Mouse (Mus musculus): ENCODE measurements around the gene Elovl4.
A peak's percentile ranks its signal among the peaks of the same experiment; 100 is the strongest.

The Elovl4 gene

DNA sequence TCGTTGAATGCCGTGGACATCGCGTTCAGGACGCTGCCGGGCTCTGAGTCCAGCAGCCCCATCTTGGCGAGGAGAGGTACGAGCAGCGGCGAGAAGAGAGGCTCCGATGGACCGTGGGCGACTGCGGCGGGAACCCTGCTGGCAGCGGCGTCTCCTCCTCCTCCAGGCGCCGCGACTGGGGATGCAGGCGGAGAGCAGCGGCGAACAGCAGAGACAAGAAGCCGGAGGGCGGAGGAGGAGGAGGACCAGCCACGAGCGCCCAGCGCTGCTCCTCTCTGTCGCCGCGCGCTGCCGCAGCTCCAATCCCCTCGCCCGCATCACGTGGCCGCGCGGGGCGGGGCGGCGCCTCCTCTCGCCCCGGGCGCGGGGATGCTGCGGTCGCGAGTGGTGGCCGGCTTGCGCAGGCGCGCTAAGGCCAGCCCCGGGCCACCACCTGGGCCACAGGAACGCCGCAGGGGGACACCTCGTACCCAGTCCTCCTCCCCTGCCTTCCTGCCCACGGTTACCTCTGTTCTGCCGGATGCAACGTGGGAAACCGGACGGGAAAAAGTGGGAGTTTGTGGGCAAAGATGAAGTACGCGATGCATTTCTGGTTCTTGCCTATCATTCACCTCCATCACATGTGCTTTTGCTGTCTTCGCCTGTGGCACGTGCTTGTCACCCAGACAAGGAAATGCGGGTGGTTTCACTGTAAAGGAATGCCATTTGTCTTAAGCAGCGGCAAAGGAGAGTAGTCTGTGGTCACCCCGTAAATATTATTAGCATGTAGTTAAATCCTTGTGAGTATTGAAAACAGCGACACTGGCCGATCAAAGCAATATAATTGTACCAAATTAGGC is at the start of gene Elovl4:
Gene Elovl4, minus strand, starts transcription at position 301 of the 839 bp plus-strand sequence.
- peak; percentile 32 to 39 for DNase-seq (ENCODE audit: low spot score in 2 of 2)

DNA sequence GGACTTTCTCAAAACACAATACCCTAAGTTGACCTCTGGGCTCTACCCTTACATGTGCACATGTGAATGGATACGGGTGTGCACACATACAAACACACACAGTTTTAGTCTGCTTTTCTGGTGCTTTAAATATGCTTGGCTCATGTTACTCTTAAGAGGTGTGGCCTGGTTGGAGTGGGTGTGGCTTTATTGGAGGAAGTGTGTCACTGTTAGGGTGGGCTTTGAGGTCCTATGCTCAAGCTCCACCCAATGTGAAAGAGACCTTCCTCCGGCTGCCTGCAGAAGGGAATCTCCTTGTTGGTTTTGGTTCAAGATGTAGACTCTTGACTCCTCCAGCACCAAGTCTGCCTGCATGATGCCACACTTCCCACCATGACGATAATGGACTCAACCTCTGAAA is 46.4 kb upstream of the Elovl4 start:
- DNase-seq (ENCODE audit: low spot score in 2 of 2) = no peak

DNA sequence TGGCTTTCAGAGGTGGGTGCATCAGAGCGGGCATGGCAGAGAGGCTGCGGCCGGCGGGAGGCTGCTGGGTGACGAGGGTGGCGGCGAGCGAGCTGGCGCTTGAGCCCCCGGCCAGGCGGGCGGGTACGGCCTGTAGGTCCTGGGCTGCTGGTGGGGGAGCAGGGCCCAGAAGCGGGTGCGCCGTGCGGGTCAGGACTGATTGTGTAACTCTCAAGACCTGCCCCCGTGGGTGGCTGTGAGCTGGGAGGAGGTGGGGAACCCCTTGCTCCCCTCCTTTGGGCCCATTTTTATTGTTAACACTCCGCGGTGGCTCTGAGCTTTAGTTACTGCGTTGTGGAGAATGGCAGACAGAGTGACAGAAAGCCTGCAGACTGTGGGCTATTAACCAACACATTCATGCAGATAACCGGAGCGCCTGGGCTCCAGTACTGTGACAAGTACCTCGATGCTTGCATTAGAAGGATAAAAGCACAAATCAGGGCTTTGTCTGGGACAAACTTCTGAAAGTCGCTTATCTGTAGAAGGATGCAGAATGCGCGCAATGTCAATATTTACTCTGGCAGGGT is 28.8 kb upstream of the Elovl4 start:
- no peak for DNase-seq (ENCODE audit: low spot score in 2 of 2)

DNA sequence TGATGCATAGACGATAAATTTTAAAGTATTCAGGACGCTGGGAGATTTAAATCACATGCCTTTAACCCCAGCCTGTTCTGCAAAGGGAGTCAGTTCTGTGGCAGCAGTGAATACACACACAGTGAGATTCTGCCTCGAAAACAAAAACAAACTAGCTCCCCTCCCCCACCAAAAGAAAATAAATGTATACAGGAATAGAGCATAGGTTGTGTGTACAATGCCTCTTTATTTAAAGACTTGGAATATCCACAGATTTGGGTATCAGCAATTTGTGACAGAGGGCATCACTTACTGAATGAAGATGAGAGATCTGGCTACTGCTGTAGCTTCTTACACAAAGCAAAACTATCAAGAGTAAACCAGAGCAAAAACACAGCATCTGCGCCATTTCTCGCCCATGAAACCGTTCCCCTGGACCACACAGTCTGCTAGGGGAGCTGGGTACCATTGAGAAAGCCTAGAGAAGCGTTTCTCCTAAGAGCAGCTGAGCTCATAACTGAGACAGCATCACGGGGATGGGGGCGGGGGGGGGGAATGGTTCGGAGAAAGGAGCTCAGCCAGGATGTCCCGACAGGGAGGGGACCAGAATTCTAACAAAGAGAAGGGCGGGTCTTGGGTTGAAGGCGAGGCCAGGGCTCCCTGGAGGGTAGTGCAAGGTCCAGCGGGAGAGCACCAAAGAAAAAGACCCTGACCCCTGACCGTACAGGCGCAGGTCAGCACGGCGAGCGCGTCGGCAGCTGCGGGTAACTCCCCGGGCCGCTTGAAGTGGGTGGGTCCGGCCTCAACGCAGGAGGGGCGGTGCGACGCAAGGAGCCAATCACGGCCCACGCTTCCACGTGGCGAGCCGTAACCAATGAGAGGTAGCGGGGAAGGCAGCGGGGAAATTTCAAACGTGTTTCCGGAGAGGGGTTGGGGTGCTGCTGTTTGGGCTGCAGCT is 28.0 kb upstream of the Elovl4 start, which contains the start of gene Ttk:
Gene Ttk, plus strand, starts transcription at position 879 of the 937 bp plus-strand sequence.
- DNase-seq (ENCODE audit: low spot score in 2 of 2) = peak; percentile 84 to 89

DNA sequence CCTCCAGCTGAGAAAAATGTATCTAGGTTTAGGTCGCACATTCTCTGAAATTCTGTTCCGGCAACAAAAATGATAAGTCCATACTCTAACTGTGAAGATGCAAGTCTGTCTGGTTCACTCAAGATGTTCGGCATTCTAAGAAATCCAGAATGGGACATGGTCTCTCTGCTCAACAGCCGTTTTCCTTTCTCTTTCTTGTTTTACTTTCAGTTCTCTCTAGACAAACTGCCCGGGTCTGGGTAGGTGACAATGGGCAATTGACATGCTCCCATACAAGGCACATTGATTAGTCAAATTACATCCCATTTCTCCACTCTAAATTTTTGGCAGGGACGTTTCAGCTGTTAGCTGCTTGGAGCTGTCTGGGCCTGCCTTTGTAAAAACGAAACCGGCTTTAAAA is 25.1 kb upstream of the Elovl4 start:
- DNase-seq (ENCODE audit: low spot score in 2 of 2) = no peak

DNA sequence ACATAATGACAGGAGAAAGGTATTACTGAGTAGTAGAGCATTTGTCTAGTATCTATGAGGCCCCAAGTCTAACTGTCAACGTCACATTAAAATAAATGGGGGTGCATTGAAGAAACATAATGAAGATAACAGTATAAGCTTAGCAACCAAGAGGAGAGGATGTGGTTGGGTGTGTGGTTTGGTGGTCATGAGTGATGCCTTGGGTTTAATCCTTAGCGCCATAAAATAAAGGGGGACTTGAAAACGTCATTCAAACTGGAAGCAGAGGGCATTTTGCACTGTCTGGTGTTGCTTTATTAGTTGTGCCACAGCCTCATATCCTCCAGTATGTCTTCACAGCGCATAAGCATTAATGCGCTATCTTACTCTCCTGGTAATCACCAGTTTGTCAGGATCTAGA is 23.8 kb upstream of the Elovl4 start:
- DNase-seq (ENCODE audit: low spot score in 2 of 2) = no peak

DNA sequence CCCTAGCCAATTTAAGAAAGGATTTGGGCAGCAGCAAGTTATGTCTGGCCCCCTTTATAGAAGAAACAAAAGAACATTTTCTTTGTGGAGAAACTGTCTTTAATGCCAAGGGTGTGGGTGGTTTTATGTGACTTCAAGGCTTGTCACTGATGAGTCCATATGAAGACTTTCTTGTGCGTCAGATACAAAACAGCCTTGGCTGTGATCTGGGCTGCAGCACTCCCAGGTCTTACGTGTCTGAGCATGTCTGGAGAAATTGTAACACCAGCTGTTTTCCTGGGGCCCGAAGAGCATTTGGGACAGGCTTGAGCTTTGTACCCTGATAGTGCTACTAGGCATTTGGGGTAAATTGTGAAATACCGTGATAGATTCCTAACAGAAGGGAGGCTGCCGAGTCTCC is 16.8 kb upstream of the Elovl4 start:
- DNase-seq (ENCODE audit: low spot score in 2 of 2) = no peak

DNA sequence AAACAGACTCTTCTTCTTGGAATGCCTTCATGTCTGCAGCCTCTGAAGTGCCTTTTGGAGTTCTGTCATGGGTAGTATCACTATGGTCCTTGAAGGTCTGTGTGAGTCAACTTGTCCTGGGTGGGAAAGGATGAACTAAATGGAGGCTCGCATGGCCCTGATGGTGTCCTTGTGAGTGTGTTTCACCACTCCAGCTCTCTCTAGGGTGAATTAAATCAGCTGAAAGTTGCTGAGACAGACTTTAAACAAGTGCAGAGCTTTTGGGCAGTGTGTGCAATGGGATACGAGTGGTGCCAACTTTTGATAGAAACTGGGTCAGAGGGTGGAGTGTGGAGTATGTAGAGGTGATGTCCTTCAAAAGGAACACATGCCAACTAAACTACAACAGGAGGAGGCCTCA is 14.9 kb upstream of the Elovl4 start:
- no peak for DNase-seq (ENCODE audit: low spot score in 2 of 2)

DNA sequence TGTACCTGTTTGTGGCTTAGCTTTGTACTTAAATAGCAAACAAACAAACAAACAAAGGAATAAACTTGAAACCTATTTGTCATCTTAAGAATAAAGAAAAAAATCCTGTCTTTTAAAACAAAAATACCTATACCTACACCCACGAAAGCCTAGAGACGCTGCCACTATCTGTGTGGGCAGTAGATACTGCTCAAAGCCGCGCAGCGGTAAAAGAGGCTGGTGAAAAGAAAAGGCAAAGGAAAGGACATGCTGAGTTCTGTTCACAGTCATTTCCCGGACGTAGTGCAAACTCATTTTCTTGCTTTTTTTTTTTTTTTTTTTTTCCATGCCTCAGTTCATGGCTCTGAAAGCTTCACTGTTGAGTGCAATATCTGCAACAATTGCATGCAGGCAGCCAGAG is 13.1 kb upstream of the Elovl4 start:
- DNase-seq (ENCODE audit: low spot score in 2 of 2) = no peak

DNA sequence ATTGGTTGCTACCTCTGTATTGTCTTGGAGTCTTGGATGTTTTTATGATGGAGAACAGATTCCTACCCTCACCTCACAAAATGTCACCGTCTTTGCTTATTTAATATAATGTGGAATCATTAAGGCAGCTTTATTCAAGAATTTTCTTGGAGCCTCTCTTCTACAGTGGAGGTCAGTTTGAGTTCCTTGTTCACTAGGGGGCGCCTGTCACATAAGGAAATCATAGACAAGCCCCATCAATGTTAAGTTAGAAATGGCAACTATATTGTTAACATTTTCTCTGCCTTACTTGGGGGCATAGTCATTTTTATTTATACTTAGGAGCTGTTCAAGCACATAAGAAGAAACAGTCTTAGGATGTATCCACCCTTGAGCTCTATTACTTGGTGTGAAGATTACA is 1.5 kb upstream of the Elovl4 start:
- peak; percentile 37 to 38 for DNase-seq (ENCODE audit: low spot score in 2 of 2)

DNA sequence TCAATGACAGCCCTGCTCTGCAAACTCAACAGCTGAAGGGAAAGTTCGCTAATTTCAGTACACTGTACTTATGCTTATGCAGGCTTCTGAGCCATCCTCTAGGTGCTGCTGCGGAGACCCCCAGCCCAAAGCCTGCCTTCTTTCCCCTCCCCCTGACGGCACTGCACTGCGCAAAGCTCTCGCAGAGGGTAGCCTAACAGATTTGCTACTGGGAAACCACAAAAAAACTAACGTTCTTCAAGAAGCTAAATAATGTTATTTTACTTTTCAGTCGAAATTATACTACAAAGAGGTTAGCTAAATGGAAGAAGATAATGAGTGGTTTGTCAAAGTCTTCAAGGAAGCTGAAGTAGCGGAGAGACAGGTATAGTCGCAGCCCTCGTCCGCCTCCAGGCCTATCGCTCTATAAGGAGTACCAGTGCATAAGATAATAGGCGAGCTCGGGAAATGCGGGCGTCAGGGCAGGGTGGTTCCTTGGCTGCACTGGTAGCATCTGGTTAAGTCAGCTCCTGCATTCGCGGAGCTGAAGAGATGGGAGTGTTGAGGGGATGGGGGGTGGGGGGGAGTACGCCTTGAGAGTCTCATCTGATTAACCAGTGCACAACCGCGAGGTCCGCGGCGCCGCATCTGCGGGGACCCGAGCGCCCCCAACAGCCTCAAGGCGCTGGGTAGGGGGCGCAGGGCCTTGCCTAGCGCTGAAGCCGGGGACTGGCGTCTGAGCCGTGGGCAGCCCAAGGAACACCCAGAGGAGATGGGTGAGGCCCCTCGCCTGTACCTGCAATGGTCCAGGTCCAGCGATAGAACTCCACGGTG is 707 bp downstream of the Elovl4 start:
- DNase-seq (ENCODE audit: low spot score in 2 of 2) = no peak

DNA sequence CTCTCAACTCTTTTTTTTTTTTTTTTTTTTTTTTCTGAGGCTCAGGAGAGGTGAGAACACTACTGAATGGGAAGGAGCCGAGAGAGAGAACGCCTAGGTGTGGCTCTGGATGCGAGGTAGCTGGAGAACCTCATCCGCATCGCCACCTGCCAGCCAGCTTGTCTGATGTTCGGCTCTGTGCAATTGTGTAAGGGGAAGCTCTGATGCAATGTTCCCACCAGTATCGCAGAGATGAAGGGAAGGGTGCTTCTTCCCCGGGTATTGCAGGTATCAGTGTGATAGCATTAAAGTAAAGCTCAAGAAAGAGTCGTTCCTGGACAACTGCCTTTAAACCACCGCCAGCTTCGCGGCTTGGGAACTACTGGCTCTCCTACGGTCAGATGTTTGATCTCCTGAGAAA is 1.7 kb downstream of the Elovl4 start:
- DNase-seq (ENCODE audit: low spot score in 2 of 2) = no peak

DNA sequence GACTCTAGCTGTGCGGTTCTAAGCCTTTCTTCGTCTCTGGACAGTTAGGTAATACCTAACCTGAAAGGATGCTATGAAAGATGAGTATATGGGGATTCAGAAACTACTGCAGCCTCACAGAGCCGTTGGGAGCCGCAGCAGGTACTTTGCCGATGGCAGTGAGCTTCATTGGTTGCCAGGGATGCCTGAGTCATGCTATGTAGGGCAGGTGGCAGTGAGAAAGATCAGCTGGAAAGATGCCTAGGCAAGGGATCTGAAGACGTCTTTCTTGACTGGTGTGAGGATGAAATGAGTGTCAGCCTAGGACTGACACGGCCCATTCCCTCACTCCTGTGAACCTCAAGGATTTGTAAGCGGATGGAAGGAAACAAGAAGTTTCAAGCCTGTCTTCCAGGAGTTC is 8.2 kb downstream of the Elovl4 start:
- DNase-seq (ENCODE audit: low spot score in 2 of 2) = no peak

DNA sequence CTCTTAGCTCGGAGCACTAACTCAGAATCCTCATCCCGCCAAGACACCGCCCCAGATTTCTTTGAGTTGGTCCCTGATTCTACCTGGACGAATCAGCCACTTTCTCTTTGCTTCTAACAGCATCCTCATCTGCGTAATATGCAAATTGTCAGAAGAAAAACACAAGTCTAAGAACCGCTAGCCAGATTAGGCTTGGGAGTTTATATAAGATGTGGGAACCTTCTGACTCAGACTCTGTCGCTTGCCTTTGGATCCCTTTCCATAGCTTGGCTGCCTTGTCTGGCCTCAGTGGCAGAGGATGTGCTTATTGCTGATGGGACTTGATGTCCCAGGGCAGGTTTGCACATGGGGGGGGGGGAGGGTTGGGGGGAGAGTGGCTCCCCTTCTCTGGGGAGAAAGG is 9.2 kb downstream of the Elovl4 start:
- DNase-seq (ENCODE audit: low spot score in 2 of 2) = no peak

DNA sequence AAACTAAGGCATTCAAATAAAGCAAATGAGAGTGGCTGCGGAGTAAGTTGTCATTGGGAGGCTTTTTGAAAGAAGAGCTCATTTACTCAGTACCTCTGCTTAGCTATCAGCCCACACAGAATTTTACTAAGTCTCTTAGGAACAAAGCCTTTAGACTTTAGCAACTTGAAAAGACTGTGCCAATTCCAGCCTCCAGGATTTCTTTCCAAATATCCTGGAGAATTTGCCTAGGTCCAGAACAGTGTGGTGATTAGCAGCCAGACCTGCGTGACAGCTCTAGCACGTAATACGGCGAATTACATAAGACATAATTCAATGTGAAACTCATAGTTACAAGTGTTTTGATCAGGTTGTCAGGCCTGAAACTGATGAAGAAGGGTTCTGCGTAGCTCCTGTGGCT is 16.8 kb downstream of the Elovl4 start:
- DNase-seq (ENCODE audit: low spot score in 2 of 2) = no peak

DNA sequence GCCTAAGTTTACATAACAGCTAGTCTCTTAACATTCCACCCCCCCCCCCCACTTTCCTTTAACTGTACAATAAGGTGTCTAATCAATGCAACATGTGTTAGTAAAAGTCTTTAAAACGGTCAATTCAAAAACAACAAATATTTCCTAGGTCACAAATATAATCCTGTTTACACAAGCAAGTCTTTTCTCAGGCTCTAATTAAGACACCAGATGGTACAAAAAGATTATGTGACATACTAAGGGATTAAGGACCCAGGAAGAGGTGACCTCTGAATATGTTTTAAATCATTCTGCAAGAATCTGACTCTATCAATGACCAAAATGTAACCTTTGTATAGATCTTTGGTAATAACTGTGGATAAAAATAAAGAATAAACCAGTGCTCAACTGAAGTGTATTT is 20.6 kb downstream of the Elovl4 start:
- DNase-seq (ENCODE audit: low spot score in 2 of 2) = no peak

DNA sequence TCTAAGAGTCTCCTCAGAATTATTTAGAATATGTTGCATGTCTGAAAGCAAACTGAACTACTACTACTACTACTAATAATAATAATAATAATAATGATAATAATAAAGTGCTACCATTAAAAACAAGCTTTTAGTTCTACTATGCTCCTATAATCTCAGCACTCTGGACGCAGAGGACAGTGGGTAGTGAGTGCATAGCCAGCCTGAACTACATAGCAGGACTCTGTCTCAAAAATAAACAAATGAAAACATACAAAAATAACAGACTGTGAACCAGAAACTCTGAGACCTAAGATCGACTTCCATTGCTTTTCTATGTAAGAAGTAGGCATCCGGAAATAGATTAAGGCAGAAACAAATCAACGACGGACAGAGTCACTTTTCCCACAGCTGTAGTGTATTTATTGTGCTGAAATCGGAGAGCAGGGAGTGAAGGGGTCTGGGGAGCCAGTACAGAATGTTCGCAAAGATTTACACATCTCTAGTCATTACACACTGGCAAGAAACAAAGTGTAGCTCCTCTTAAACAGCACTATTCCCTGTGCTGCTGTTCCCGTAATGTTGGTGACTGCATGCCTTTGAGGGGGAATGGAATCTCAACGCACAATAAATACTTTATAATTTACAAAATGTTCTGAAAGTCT is 27.6 kb downstream of the Elovl4 start:
- no peak for DNase-seq (ENCODE audit: low spot score in 2 of 2)

DNA sequence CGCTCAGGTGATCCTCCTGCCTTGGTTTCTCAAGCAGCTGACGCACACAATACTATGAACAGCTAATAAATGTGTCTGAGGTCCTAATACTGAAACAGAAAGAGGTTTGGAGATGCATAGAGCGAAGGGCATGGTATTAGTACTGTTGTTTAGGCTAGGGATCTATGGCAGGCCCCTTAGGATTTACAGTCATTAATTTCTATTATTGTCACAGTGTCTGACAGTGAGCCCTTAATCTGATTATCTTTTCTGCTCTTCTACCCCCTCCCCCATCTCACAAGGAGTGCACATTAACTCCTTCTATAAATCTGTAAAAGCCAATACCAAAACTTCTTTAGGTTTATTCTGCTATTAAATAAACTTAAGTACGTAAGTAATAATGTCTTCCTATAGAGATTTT is 44.8 kb downstream of the Elovl4 start:
- no peak for DNase-seq (ENCODE audit: low spot score in 2 of 2)

DNA sequence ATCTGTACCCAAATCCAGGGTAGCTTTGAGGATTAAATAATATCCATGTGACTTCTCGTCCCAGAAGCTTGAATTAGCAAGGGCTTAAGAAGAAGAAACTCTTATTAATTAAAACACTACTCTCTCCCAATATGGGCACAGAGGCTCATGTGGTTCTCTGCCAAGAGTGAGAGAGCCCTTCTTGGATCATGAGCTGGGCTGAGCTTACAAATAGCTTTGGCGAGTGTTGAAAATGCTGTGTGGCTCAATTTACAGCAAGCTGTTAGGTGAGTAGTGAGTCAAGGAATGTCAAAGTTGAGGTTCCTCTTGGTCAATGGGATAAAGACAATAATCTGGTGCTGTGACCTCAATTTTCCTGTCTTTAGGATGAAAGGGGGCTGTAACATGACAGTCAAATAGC is 74.2 kb downstream of the Elovl4 start:
- peak in 1 of 2 experiments; percentile 9 for DNase-seq (ENCODE audit: low spot score in 2 of 2)

DNA sequence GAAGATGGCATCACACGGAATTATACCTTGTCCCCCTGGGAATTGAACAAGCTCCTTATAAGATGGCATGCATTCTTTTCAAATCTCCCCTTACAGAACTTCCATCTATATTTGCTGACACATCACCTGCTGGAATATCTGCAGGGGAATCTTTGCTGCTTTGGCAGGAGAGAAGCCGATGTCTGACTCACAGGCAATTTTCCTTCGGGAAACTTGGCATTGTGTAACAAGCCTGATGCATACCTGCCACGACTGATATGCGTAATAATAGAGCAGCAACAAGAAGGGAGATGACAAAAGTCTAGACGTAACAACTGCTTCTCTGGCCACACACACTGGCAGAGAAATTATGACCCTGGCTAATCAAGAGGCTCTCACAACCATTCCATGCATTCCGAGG is 75.2 kb downstream of the Elovl4 start:
- DNase-seq (ENCODE audit: low spot score in 2 of 2) = no peak
